Mouse (Mus musculus): ENCODE results near the gene Katnal1. TPM values are rescaled to one million over a fixed set of nuclear protein-coding genes. Genes with fewer than 3 reads are reported as not detected.

The Katnal1 gene
- polyA plus RNA-seq, 1 experiment from 2014 or later = 32.0 TPM

GRCm38 (mm10) chr5:148867171-148867570, 61.9 kb downstream of the Katnal1 start:
- no peak overlapping the region for H3K27ac ChIP-seq (replicated peaks)
- WGBS = 95% methylated on average over 7 of the region's 7 CpGs
- ATAC-seq (ENCODE audit: low read depth) = no peak
- H3K36me3 ChIP-seq = no peaks in the 10 kb centered on the region
- H3K9me3 ChIP-seq = 0 out of 2 replicates have a peak, but pooled peaks cover 6% of the 10 kb centered on the region
- H3K4me2 ChIP-seq = no peak overlapping the region
- peaks cover 10% of the 10 kb centered on the region; the same call in 1 of the 2 replicates for H3K4me1 ChIP-seq (replicated peaks)
- H3K27me3 ChIP-seq = no peaks in the 10 kb centered on the region
- no peak overlapping the region for H3K4me3 ChIP-seq
- no peak overlapping the region for H3K9ac ChIP-seq

- no peak overlapping the region for H3K4me2 ChIP-seq
Measured at GRCm38 (mm10) chr5:148866571-148866970, 62.5 kb downstream of the Katnal1 start.

GRCm38 (mm10) chr5:148863409-148863808, 65.7 kb downstream of the Katnal1 start:
- Histone ChIP-seq H3K4me2 (no peak overlapping the region), H3K9me3 (0 out of 2 replicates have a peak, but pooled peaks cover 2% of the 10 kb centered on the region), H3K4me1 (replicated peaks) (peaks cover 10% of the 10 kb centered on the region; the same call in 1 of the 2 replicates), H3K36me3 (no peaks in the 10 kb centered on the region), H3K27me3 (no peaks in the 10 kb centered on the region), H3K9ac (no peak overlapping the region), H3K27ac (replicated peaks) (no peak overlapping the region), H3K4me3 (no peak overlapping the region)
- WGBS = 76% methylated on average over 6 of the region's 6 CpGs
- no peak for ATAC-seq (ENCODE audit: low read depth)

More at GRCm38 (mm10) chr5:148866571-148866970, 62.5 kb downstream of the Katnal1 start:
- Histone ChIP-seq H3K9ac (no peak overlapping the region), H3K4me3 (no peak overlapping the region), H3K9me3 (0 out of 2 replicates have a peak, but pooled peaks cover 6% of the 10 kb centered on the region), H3K36me3 (no peaks in the 10 kb centered on the region), H3K27ac (replicated peaks) (no peak overlapping the region), H3K27me3 (no peaks in the 10 kb centered on the region), H3K4me1 (replicated peaks) (peaks cover 10% of the 10 kb centered on the region; the same call in 1 of the 2 replicates)
- ATAC-seq (ENCODE audit: low read depth) = no peak
- WGBS = 87% methylated on average over 10 of the region's 10 CpGs

GRCm38 (mm10) chr5:148862853-148863252, 66.3 kb downstream of the Katnal1 start:
- 87% methylated on average over 10 of the region's 10 CpGs for WGBS
- no peaks in the 10 kb centered on the region for H3K9me3 ChIP-seq

GRCm38 (mm10) chr5:148862136-148862535, 67.0 kb downstream of the Katnal1 start:
- H3K4me1 ChIP-seq (replicated peaks) = peaks cover 10% of the 10 kb centered on the region; the same call in 1 of the 2 replicates
- H3K4me2 ChIP-seq = no peak overlapping the region
- H3K27ac ChIP-seq (replicated peaks) = no peak overlapping the region
- no peak for ATAC-seq (ENCODE audit: low read depth)
- H3K9ac ChIP-seq = no peak overlapping the region
- no peak overlapping the region for H3K4me3 ChIP-seq
- 70% methylated on average over 8 of the region's 8 CpGs for WGBS
- no peaks in the 10 kb centered on the region for H3K27me3 ChIP-seq
- H3K9me3 ChIP-seq = no peaks in the 10 kb centered on the region
- H3K36me3 ChIP-seq = no peaks in the 10 kb centered on the region

More at GRCm38 (mm10) chr5:148862853-148863252, 66.3 kb downstream of the Katnal1 start:
- Histone ChIP-seq H3K36me3 (no peaks in the 10 kb centered on the region), H3K4me3 (no peak overlapping the region), H3K27ac (replicated peaks) (no peak overlapping the region), H3K9ac (no peak overlapping the region), H3K27me3 (no peaks in the 10 kb centered on the region), H3K4me1 (replicated peaks) (peaks cover 10% of the 10 kb centered on the region; the same call in 1 of the 2 replicates), H3K4me2 (no peak overlapping the region)
- ATAC-seq (ENCODE audit: low read depth) = no peak

GRCm38 (mm10) chr5:148857522-148857921, 71.6 kb downstream of the Katnal1 start:
- Histone ChIP-seq H3K4me1 (replicated peaks) (no peaks in the 10 kb centered on the region), H3K9me3 (no peaks in the 10 kb centered on the region), H3K27me3 (no peaks in the 10 kb centered on the region), H3K4me2 (no peak overlapping the region), H3K27ac (replicated peaks) (no peak overlapping the region), H3K9ac (no peak overlapping the region), H3K4me3 (no peak overlapping the region), H3K36me3 (no peaks in the 10 kb centered on the region)
- ATAC-seq (ENCODE audit: low read depth) = no peak
- 84% methylated on average over 3 of the region's 3 CpGs for WGBS

GRCm38 (mm10) chr5:148855047-148855446, 74.1 kb downstream of the Katnal1 start:
- no peak overlapping the region for H3K4me3 ChIP-seq
- no peak for ATAC-seq (ENCODE audit: low read depth)
- H3K27ac ChIP-seq (replicated peaks) = no peak overlapping the region
- H3K9me3 ChIP-seq = no peaks in the 10 kb centered on the region
- no peaks in the 10 kb centered on the region for H3K4me1 ChIP-seq (replicated peaks)
- H3K9ac ChIP-seq = no peak overlapping the region
- WGBS = 79% methylated on average over 8 of the region's 8 CpGs
- H3K36me3 ChIP-seq = no peaks in the 10 kb centered on the region
- H3K4me2 ChIP-seq = no peak overlapping the region
- no peaks in the 10 kb centered on the region for H3K27me3 ChIP-seq

GRCm38 (mm10) chr5:148854166-148854565, 75.0 kb downstream of the Katnal1 start:
- Histone ChIP-seq H3K9ac (no peak overlapping the region), H3K36me3 (no peaks in the 10 kb centered on the region), H3K4me2 (no peak overlapping the region), H3K27me3 (no peaks in the 10 kb centered on the region), H3K4me1 (replicated peaks) (no peaks in the 10 kb centered on the region), H3K4me3 (no peak overlapping the region), H3K27ac (replicated peaks) (no peak overlapping the region), H3K9me3 (0 out of 2 replicates have a peak, but pooled peaks cover 3% of the 10 kb centered on the region)
- no peak for ATAC-seq (ENCODE audit: low read depth)
- WGBS = 35% methylated on average over 5 of the region's 5 CpGs

- no peak for ATAC-seq (ENCODE audit: low read depth)
- Histone ChIP-seq H3K4me2 (no peak overlapping the region), H3K36me3 (no peaks in the 10 kb centered on the region), H3K4me3 (no peak overlapping the region), H3K27me3 (no peaks in the 10 kb centered on the region), H3K9me3 (0 out of 2 replicates have a peak, but pooled peaks cover 3% of the 10 kb centered on the region), H3K9ac (no peak overlapping the region), H3K4me1 (replicated peaks) (no peaks in the 10 kb centered on the region), H3K27ac (replicated peaks) (no peak overlapping the region)
- 95% methylated on average over 6 of the region's 6 CpGs for WGBS
Measured at GRCm38 (mm10) chr5:148849516-148849915, 79.6 kb downstream of the Katnal1 start.

GRCm38 (mm10) chr5:148847032-148847431, 82.1 kb downstream of the Katnal1 start:
- no peaks in the 10 kb centered on the region for H3K36me3 ChIP-seq
- 0 out of 2 replicates have a peak, but pooled peaks cover 3% of the 10 kb centered on the region for H3K9me3 ChIP-seq
- no peaks in the 10 kb centered on the region for H3K4me1 ChIP-seq (replicated peaks)
- H3K9ac ChIP-seq = no peak overlapping the region
- WGBS = 97% methylated on average over 5 of the region's 5 CpGs
- no peak overlapping the region for H3K4me2 ChIP-seq
- no peak overlapping the region for H3K4me3 ChIP-seq
- H3K27ac ChIP-seq (replicated peaks) = no peak overlapping the region
- ATAC-seq (ENCODE audit: low read depth) = no peak
- no peaks in the 10 kb centered on the region for H3K27me3 ChIP-seq

- Histone ChIP-seq H3K4me3 (no peak overlapping the region), H3K4me1 (replicated peaks) (no peaks in the 10 kb centered on the region), H3K27ac (replicated peaks) (no peak overlapping the region), H3K9me3 (no peaks in the 10 kb centered on the region), H3K9ac (no peak overlapping the region), H3K27me3 (peaks cover 18% of the 10 kb centered on the region), H3K36me3 (no peaks in the 10 kb centered on the region), H3K4me2 (no peak overlapping the region)
- 30% methylated on average over 8 of the region's 8 CpGs for WGBS
- no peak for ATAC-seq (ENCODE audit: low read depth)
Measured at GRCm38 (mm10) chr5:148837069-148837468, 92.1 kb downstream of the Katnal1 start.

GRCm38 (mm10) chr5:148831596-148832257, 97.4 kb downstream of the Katnal1 start:
- Histone ChIP-seq H3K27ac (replicated peaks) (no peak overlapping the region), H3K4me1 (replicated peaks) (peaks cover 11% of the 10 kb centered on the region), H3K27me3 (peaks cover 19% of the 10 kb centered on the region), H3K9ac (peak overlapping the region; percentile 22; the same call in 1 of the 2 replicates), H3K4me3 (peak overlapping the region; percentile 12), H3K36me3 (no peaks in the 10 kb centered on the region), H3K9me3 (0 out of 2 replicates have a peak, but pooled peaks cover 6% of the 10 kb centered on the region), H3K4me2 (peak overlapping the region; percentile 47)
- ATAC-seq (ENCODE audit: low read depth) = peak; percentile 61; the same call in 1 of the 2 replicates
- WGBS = 5% methylated on average over 23 of the region's 23 CpGs

Data from neural tube, embryonic 13.5 days (tissue).